Mouse (Mus musculus): ENCODE results near the gene Gm1979. TPM values are rescaled to one million over a fixed set of nuclear protein-coding genes. Genes with fewer than 3 reads are reported as not detected.
"Not testable (repeated sequence)": the region's sequence is repeated elsewhere in the genome, so short reads cannot be mapped to it uniquely, and the experiment has no call there.

Gene Gm1979
- under 1 TPM in 1 of 2 experiments, not detected in 1; 0.15 TPM for total RNA-seq (2021)
- long read RNA-seq, experiment 1, partial matches to known transcripts, result 0 of 1 reads
- long read RNA-seq, experiment 1, other reads (novel, unspliced or antisense), result 1 of 1 reads
- long read RNA-seq, experiment 2, result 0 reads

- DNase-seq, result not testable (repeated sequence)
Observed at GRCm38 (mm10) chr5:26004698-26005097, at the start of gene Gm1979. Gene Gm1979 (minus strand): TSS chr5:26004798.

- not testable (repeated sequence) for DNase-seq
Observed at GRCm38 (mm10) chr5:26039458-26039857, 34.9 kb upstream of the Gm1979 start, which contains the start of gene Speer4a. Gene Speer4a (minus strand): TSS chr5:26039558.

GRCm38 (mm10) chr5:26022816-26023215 is 18.2 kb upstream of the Gm1979 start, which contains the start of gene Gm5862:
Gene Gm5862 (minus strand): TSS chr5:26022916.
- DNase-seq, result not testable (repeated sequence)

GRCm38 (mm10) chr5:26007697-26008096 is 3.1 kb upstream of the Gm1979 start:
- DNase-seq, result not testable (repeated sequence)

DNA sequence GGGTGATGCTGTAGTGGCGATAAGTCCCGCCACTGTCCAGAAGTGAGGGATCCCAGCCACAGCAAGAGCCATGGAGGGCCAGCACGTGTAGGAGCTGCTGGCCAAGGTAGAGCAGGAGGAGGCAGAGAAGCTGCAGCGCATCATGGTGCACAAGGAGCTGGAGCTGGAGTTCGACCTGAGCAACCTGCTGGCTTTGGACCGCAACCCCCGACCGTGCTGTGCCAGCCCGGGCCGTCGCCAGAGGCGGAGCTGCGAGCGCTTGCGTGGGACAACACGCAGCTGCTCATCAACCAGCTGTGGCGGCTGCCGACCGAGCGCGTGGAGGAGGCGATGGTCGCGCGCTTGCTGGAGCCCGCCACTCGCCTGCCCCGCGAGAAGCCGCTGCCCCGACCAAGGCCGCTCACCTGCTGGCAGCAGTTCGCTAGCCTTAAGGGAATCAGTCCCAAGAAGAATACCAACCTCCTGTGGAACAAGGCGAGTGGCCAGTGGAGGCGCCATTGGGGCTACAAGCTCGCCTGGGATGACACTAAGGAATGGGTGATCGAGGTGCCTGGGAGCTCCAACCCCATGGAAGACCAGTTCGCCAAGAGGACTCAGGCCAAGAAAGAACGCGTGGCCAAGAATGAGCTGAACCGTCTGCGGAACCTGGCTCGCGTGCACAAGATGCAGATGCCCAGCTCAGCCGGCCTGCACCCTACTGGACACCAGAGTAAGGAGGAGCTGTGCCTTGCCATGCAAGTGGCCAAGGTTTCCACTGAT is 2.5 kb upstream of the Gm1979 start:
- DNase-seq, result not testable (repeated sequence)

DNA sequence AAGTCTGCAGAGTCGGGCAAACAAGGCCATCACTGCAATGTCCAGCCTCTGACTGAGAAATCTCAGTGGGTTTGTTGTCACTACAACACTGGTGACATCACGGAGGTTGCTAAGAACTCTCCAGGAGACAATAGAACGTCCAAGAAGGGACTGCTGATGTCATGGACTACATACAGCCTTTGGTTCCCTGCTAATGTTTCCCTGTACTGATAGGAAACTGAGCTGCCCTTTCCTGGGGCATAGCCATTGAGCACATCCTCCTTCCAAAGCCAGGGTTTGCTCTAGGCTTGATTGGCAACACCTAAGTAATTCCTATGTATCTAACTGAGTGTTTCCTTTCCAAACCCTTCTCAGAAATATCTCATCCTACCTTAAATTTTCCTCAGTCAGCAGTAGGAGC is 16.0 kb downstream of the Gm1979 start, which contains the start of gene Gm21698:
Gm21698 (minus strand) TSS at position 101 of the 400 bp plus-strand sequence.
- not testable (repeated sequence) for DNase-seq

DNA sequence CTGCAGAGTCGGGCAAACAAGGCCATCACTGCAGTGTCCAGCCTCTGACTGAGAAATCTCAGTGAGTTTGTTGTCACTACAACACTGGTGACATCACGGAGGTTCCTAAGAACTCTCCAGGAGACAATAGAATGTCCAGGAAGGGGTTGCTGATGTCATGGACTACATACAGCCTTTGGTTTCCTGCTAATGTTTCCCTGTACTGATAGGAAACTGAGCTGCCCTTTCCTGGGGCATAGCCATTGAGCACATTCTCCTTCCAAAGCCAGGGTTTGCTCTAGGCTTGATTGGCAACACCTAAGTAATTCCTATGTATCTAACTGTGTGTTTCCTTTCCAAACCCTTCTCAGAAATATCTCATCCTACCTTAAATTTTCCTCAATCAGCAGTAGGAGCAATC is 32.0 kb downstream of the Gm1979 start, which contains the start of gene Gm21680:
Gm21680 (minus strand) TSS at position 101 of the 400 bp plus-strand sequence.
- not testable (repeated sequence) for DNase-seq

GRCm38 (mm10) chr5:25957050-25957449 is 47.5 kb downstream of the Gm1979 start:
- DNase-seq, result not testable (repeated sequence)

GRCm38 (mm10) chr5:25956611-25957010 is 48.0 kb downstream of the Gm1979 start:
- DNase-seq, result not testable (repeated sequence)

- not testable (repeated sequence) for DNase-seq
Observed at GRCm38 (mm10) chr5:25954317-25954716, 50.3 kb downstream of the Gm1979 start, which contains the start of gene Gm21671. Gene Gm21671 (minus strand): TSS chr5:25954417.

Other genes starting within 250 kb of the Gm1979 start
- gene Actr3b, start 244.8 kb downstream of the Gm1979 start, total RNA-seq (2021), result 10 to 100 TPM; 41.9 to 47.6 TPM
- gene Gm21663, start 62.4 kb downstream of the Gm1979 start, total RNA-seq (2021), result not detected
- gene Gm21671, start 50.4 kb downstream of the Gm1979 start, total RNA-seq (2021), result not detected
- not detected for gene Gm21680, start 32.1 kb downstream of the Gm1979 start, total RNA-seq (2021)
- gene Gm21698, start 16.1 kb downstream of the Gm1979 start, total RNA-seq (2021), result not detected
- gene Gm5862, start 18.1 kb upstream of the Gm1979 start, total RNA-seq (2021), result not detected
- not detected for gene Speer4a, start 34.8 kb upstream of the Gm1979 start, total RNA-seq (2021)
- gene Gm7347, start 53.8 kb upstream of the Gm1979 start, total RNA-seq (2021), result not detected
- not detected for gene Gm10471, start 84.5 kb upstream of the Gm1979 start, total RNA-seq (2021)
- not detected for gene 5031410I06Rik, start 100.6 kb upstream of the Gm1979 start, total RNA-seq (2021)
- not detected for gene Gm10220, start 116.6 kb upstream of the Gm1979 start, total RNA-seq (2021)